ENCODE assay signal across 12 mouse cellular contexts in genomic region chr7:89563501-89563900, GRCm38 (mm10). TPM values are rescaled to one million over a fixed set of nuclear protein-coding genes. Genes with fewer than 3 reads are reported as not detected.
DNase-seq lines count a peak whose midpoint lies in the region; ATAC-seq and TF ChIP-seq lines count a peak whose summit lies in the region.
"Had no signal": no experiment of that assay in that cellular context is flagged by ENCODE, and none has a peak within 500 bp of the region (broad histone marks: within the 10 kb centered on the region; RNA-seq: fewer than 3 reads in every experiment).

No protein-coding gene starts in this region.

- H3K9ac ChIP-seq in kidney, embryonic 15.5 days, result no peak overlapping the region
- H3K9ac ChIP-seq: liver, embryonic 15.5 days; neural tube, embryonic 13.5 days had no signal

- ATAC-seq in Patski, result peak; percentile 82
- no peak for ATAC-seq in kidney, embryonic 15.5 days (replicated peaks; ENCODE audit: low FRiP score)
- no peak for ATAC-seq in megakaryocyte progenitor cell, adult 5-6 weeks (replicated peaks; ENCODE audit: poor library complexity)

- peaks cover 4% of the 10 kb centered on the region; the same call in 1 of the 2 replicates for H3K4me1 ChIP-seq in heart, embryonic 10.5 days
- H3K4me1 ChIP-seq in kidney, embryonic 15.5 days, result no peaks in the 10 kb centered on the region
- H3K4me1 ChIP-seq: liver, embryonic 15.5 days; neural tube, embryonic 13.5 days had no signal

- POLR2A ChIA-PET in Patski (lab: Charles Lee), result no interaction called here

- no peak overlapping the region for H3K27ac ChIP-seq in heart, embryonic 10.5 days
- no peak overlapping the region for H3K27ac ChIP-seq in kidney, embryonic 15.5 days
- H3K27ac ChIP-seq: liver, embryonic 15.5 days; neural tube, embryonic 13.5 days had no signal

- no peak overlapping the region for H3K4me3 ChIP-seq in heart, embryonic 10.5 days
- no peak overlapping the region for H3K4me3 ChIP-seq in kidney, embryonic 15.5 days (replicated peaks)
- H3K4me3 ChIP-seq: liver, embryonic 15.5 days; neural tube, embryonic 13.5 days had no signal

- CTCF ChIA-PET in Patski (lab: Charles Lee), result interaction anchor here (1.0 to 3.7 kb wide), 3 partner anchors 13 to 62 kb away, joined by 3 to 12 read pairs (median 3); no protein-coding TSS in a partner anchor

- H3K9me3 ChIP-seq in heart, embryonic 10.5 days, result no peaks in the 10 kb centered on the region
- H3K9me3 ChIP-seq in kidney, embryonic 15.5 days (replicated peaks), result no peaks in the 10 kb centered on the region
- H3K9me3 ChIP-seq: liver, embryonic 15.5 days; neural tube, embryonic 13.5 days had no signal

- H3K27me3 ChIP-seq in heart, embryonic 10.5 days (ENCODE audit: insufficient read depth, poor library complexity, severe bottlenecking), result no peaks in the 10 kb centered on the region
- no peaks in the 10 kb centered on the region for H3K27me3 ChIP-seq in Patski
- no peaks in the 10 kb centered on the region for H3K27me3 ChIP-seq in kidney, embryonic 15.5 days
- H3K27me3 ChIP-seq: liver, embryonic 15.5 days; neural tube, embryonic 13.5 days had no signal

- H3K36me3 ChIP-seq in heart, embryonic 10.5 days, result no peaks in the 10 kb centered on the region
- no peaks in the 10 kb centered on the region for H3K36me3 ChIP-seq in kidney, embryonic 15.5 days
- H3K36me3 ChIP-seq: liver, embryonic 15.5 days; neural tube, embryonic 13.5 days had no signal

- DNase-seq in heart, adult 11 months, result peak; percentile 96
- DNase-seq in heart, embryonic 10.5 days (ENCODE audit: low spot score), result no peak
- peak; percentile 64 for DNase-seq in Patski (ENCODE audit: low read depth, low spot score)
- DNase-seq in gastrocnemius, postnatal 10 days, result peak; percentile 11
- DNase-seq in left cerebral cortex, postnatal 14 days (ENCODE audit: low spot score in 2 of 2), result peak; percentile 19 to 45
- no peak for DNase-seq in spleen, adult 12 weeks (ENCODE audit: low spot score)
- DNase-seq: cerebellum, postnatal 10 days; kidney, postnatal 10 days had no signal

- no peak overlapping the region for H3K4me2 ChIP-seq in kidney, embryonic 15.5 days
- H3K4me2 ChIP-seq: liver, embryonic 15.5 days; neural tube, embryonic 13.5 days had no signal

- in situ Hi-C loops in Patski (cut with MboI; ENCODE audit: low pct_unique_long_range_greater_than_20kb), result loop anchor here (5.0 kb wide), 1 partner anchor 59 kb away; no protein-coding TSS in a partner anchor

- 55% methylated on average over 2 of the region's 2 CpGs for WGBS in heart, embryonic 10.5 days
- WGBS in kidney, embryonic 15.5 days, result 92% methylated on average over 2 of the region's 2 CpGs

- intact Hi-C loops in left cerebral cortex, postnatal 14 days (cut with DNase I), result no loop called here

- TF ChIP-seq CTCF in Patski (IDR thresholded peaks at IDR 0.05), result no peak

RNA-seq across cellular contexts. Expression of gene Prss23, which starts 36.5 kb away (rescaled TPM):
- polyA plus RNA-seq in heart, embryonic 10.5 days (2016; fragmentation: Nextera tagmentation; extraction: Ambion mirVana), result 38.6 and 40.7 TPM in 2 replicates
- polyA plus RNA-seq in Patski (2021), result 138 TPM
- total RNA-seq in gastrocnemius, postnatal 10 days (2021), result 10 to 100 TPM; 39.2 to 39.5 TPM
- total RNA-seq in left cerebral cortex, postnatal 14 days (2021), result 10 to 100 TPM in 1 of 2 experiments, 1 to 10 TPM in 1; 8.3 to 12.4 TPM
- polyA plus RNA-seq in kidney, embryonic 15.5 days (2015; fragmentation: Nextera tagmentation; extraction: Ambion mirVana), result 90.8 and 93.4 TPM in 2 replicates
- not detected in 2 replicates for total RNA-seq in megakaryocyte progenitor cell, adult 5-6 weeks (2015)
- not detected in 2 replicates for total RNA-seq in megakaryocyte progenitor cell, adult 5-6 weeks (2017)

Comparison
In these comparisons a context has a peak if more than half of its experiments do, and no peak if none do; other contexts are left out.
1. DNase-seq: peak in heart, adult 11 months (single experiment), Patski (single experiment), gastrocnemius, postnatal 10 days (single experiment) and left cerebral cortex, postnatal 14 days (2 of 2); none in heart, embryonic 10.5 days (single experiment) and spleen, adult 12 weeks (single experiment).
2. RNA of gene Prss23, which starts 36.5 kb away (total RNA-seq): 39.2 to 39.5 TPM in gastrocnemius, postnatal 10 days and 8.3 to 12.4 TPM in left cerebral cortex, postnatal 14 days; not detected in megakaryocyte progenitor cell, adult 5-6 weeks; every median in the first group is over 4 times any median in the second.